Mouse (Mus musculus): ENCODE results near the gene Stoml2.

The Stoml2 gene

DNA sequence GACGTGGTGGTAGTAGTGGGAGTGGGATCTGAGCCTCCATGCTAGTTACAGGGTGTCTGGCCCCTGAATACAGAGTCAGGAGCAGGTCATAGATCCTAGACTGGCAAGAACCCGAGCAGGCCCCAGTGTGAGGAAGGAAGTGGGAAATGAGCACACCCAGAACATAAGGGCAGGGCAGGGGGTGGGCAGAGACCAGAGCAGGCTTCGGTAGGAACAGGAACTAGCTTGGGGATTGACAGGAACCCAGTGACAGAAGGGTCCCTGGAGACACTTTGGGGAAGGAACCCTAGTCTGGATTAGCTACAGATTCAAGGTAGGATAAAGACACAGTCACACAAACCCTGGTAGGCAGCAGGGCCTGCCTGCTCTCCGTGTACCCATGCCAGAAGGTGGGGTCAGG is 13.2 kb upstream of the Stoml2 start:
- H3K36me3 ChIP-seq (ENCODE audit: control insufficient read depth, insufficient read depth, low read length, poor library complexity, severe bottlenecking) = no peaks in the 10 kb centered on the region
- DNase-seq (ENCODE audit: low read depth, low spot score) = peak; percentile 62
- no peaks in the 10 kb centered on the region for H3K27me3 ChIP-seq (ENCODE audit: control insufficient read depth, insufficient read depth, low read length, poor library complexity, severe bottlenecking)

DNA sequence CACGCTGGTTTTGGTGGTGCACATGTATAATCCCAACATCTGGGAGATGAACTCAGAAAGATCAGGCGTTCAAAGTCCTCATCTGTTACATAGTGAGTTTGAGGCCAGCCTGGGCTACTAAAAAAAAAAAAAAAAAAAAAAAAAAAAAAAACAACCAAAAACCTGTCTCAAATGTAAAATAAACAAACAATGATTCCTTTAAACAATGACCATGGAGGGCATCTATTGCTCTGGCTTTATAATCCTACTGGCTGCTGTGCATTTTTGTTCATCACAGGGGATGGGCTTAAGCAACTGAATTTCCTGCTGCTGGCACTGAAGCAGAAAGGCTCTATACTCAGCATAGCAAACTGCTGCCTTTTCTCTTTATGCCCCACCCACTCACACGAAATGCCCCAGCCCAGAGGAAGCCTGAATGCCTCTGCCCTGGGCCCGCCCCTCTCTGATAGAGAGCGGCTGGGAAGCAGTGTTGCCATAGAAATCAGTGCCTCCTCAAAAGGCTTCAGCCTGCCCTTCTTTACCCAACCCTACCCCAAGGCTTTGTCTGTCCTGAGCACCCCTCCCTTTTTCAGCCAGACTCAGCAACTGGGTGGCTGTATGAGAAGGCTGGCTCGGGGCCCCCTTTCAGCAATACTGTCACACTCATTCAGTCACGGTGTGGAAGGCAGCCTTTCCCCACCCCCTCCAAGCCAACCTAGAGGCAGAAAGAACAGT is 12.3 kb upstream of the Stoml2 start:
- peak; percentile 90 for DNase-seq (ENCODE audit: low read depth, low spot score)
- H3K36me3 ChIP-seq (ENCODE audit: control insufficient read depth, insufficient read depth, low read length, poor library complexity, severe bottlenecking) = no peaks in the 10 kb centered on the region
- H3K27me3 ChIP-seq (ENCODE audit: control insufficient read depth, insufficient read depth, low read length, poor library complexity, severe bottlenecking) = no peaks in the 10 kb centered on the region

GRCm38 (mm10) chr4:43040881-43041547 is 9.5 kb upstream of the Stoml2 start:
- DNase-seq (ENCODE audit: low read depth, low spot score) = peak; percentile 11
- no peaks in the 10 kb centered on the region for H3K36me3 ChIP-seq (ENCODE audit: control insufficient read depth, insufficient read depth, low read length, poor library complexity, severe bottlenecking)

DNA sequence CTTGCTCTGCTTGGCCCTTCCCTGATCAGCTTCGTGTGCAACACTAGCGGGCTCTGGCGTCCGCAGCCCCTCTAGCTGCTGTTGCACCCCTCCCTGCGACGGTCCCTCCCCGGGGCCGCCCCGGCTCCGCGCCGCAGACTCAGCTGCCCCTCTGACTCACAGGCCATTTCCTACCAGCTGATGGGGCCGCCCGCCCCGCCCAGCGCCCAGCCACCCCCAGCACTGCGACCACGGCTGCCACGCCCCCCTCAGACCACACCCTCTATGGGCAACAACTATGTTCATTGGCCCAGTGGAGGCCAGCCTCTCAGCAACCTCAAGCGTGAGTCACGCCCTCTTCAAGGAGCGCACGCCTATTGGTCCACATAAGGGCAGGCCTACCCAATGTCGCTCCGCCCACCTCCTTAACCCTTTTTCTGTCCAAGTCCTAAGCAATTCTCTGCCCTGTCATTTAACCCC is 8.6 kb upstream of the Stoml2 start:
- H3K27me3 ChIP-seq (ENCODE audit: control insufficient read depth, insufficient read depth, low read length, poor library complexity, severe bottlenecking) = no peaks in the 10 kb centered on the region
- peak; percentile 98 for DNase-seq (ENCODE audit: low read depth, low spot score)
- H3K36me3 ChIP-seq (ENCODE audit: control insufficient read depth, insufficient read depth, low read length, poor library complexity, severe bottlenecking) = no peaks in the 10 kb centered on the region

More at GRCm38 (mm10) chr4:43040881-43041547, 9.5 kb upstream of the Stoml2 start:
- H3K27me3 ChIP-seq (ENCODE audit: control insufficient read depth, insufficient read depth, low read length, poor library complexity, severe bottlenecking) = no peaks in the 10 kb centered on the region

DNA sequence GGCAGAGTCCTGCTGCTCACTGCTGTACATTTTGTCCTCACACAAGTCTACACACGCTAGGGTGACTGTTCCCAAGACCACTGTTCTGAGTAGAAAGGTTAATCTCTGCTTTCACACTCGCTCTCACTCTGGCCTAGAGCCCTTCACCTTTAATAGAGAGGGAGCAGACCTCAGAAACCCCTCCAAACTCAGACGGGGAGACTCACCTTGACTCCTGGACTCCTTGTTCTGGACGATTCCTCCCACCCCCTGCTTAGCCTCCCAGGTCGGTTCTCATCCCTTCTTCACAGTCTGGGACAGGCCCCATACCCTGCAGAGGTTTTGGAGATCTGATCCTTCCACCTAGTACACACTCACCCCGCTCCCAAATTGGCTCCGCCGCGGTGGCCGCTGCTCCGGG is 8.1 kb upstream of the Stoml2 start:
- Histone ChIP-seq H3K36me3 (ENCODE audit: control insufficient read depth, insufficient read depth, low read length, poor library complexity, severe bottlenecking) (no peaks in the 10 kb centered on the region), H3K27me3 (ENCODE audit: control insufficient read depth, insufficient read depth, low read length, poor library complexity, severe bottlenecking) (no peaks in the 10 kb centered on the region)
- no peak for DNase-seq (ENCODE audit: low read depth, low spot score)

DNA sequence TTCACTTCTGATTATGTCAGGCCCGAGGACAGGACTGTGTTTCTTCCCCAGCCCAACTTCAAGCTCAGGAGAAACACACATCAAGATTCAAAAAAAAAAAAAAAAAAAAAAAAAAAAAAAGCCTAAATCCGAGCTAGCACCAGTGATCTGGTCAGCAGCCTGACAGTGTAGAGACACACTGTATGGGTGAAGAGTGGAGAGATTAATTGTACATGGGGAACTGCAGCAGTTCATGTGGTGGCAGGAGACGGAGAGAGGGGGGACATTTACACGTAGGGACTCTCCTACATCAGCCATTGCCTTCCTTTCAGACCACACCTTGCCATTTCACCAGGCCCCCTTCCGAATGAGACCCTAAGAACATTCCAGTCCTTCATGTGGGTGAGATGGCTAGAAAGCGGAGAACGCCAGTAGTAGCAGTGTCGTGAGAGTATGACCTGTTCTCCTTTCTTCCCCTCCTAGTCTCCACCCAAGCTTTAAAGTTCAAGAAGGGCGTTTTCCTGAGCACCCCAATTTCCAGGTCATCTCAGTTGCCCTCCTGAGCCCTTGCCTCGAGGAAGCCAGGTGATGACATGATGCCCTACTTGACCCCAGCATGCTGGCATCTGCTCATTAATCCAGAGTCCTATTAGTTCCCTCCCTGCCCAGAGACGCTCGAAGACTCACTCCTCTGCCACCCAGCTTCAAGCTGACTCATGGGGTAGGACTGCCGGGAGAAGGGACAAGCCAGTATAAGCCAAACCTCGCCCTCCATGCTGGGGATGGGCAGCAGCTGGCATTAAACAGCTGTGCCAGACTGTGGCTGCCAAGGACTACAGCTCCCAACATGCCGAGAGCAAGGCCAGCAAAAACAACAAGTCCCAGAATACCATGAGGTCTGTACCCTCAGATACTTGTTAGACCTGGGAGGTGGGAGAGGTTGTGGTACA is 7.3 kb upstream of the Stoml2 start:
- Histone ChIP-seq H3K27me3 (ENCODE audit: control insufficient read depth, insufficient read depth, low read length, poor library complexity, severe bottlenecking) (no peaks in the 10 kb centered on the region), H3K36me3 (ENCODE audit: control insufficient read depth, insufficient read depth, low read length, poor library complexity, severe bottlenecking) (no peaks in the 10 kb centered on the region; the same call in 1 of the 2 replicates)
- no peak for DNase-seq (ENCODE audit: low read depth, low spot score)

DNA sequence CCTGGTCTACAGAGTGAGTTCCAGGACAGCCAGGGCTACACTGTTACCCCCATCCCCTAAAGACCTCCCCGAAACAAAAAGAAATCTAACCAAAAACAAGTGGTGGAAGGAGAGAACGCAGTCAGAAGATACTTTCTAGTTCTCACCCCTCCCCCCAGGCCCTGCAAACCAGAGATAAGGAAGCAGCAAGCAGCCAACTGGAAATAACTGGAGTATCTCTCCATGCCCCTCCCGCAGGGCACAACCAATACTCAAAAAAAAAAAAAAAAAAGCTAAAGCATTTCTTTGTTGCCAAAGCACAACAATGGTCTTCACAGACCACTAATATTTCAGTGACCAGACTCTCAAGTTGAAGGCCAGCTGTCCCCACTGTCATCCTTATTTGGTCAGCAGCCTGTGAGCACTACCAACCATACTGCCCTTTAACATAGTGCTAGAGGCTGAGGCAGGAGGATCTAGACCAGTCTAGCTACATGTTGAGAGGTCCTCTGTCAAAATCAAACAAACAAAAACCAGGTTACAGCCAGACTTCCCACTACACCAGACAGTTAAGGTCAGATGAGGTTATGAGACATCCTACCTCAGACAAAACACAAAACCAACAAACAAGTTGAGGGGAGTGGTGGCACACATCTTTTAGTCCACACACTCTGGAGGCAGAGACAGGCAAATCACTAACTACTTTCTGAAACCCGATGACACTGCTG is 6.5 kb upstream of the Stoml2 start:
- no peak for DNase-seq (ENCODE audit: low read depth, low spot score)
- no peaks in the 10 kb centered on the region; the same call in 1 of the 2 replicates for H3K36me3 ChIP-seq (ENCODE audit: control insufficient read depth, insufficient read depth, low read length, poor library complexity, severe bottlenecking)
- no peaks in the 10 kb centered on the region for H3K27me3 ChIP-seq (ENCODE audit: control insufficient read depth, insufficient read depth, low read length, poor library complexity, severe bottlenecking)

DNA sequence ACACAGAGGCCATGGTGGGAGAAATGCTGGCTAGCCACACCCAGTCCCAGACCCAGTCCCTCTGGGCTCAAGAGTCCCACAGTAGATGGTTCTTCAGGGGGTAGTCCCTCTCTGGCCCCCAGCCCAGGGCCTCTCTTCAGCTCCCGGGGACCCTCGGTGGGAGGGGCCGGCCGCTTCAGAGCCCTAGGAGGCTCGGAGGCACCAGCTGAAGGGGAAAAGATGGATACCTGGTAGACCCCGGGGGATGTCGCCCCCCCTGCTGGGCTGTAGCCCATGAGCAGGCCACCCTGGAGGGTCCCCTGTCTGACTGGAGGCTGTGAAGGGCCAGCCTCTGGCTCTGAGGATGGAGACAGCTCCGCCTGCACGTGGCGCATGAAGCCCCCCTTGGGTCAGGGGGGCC is 4.8 kb upstream of the Stoml2 start:
- no peak for DNase-seq (ENCODE audit: low read depth, low spot score)

GRCm38 (mm10) chr4:43035851-43036250 is 4.3 kb upstream of the Stoml2 start:
- H3K27me3 ChIP-seq (ENCODE audit: control insufficient read depth, insufficient read depth, low read length, poor library complexity, severe bottlenecking) = no peaks in the 10 kb centered on the region
- no peak for DNase-seq (ENCODE audit: low read depth, low spot score)
- H3K36me3 ChIP-seq (ENCODE audit: control insufficient read depth, insufficient read depth, low read length, poor library complexity, severe bottlenecking) = no peaks in the 10 kb centered on the region; the same call in 1 of the 2 replicates

More for the DNA sequence above, 4.8 kb upstream of the Stoml2 start:
- Histone ChIP-seq H3K27me3 (ENCODE audit: control insufficient read depth, insufficient read depth, low read length, poor library complexity, severe bottlenecking) (no peaks in the 10 kb centered on the region), H3K36me3 (ENCODE audit: control insufficient read depth, insufficient read depth, low read length, poor library complexity, severe bottlenecking) (no peaks in the 10 kb centered on the region; the same call in 1 of the 2 replicates)

DNA sequence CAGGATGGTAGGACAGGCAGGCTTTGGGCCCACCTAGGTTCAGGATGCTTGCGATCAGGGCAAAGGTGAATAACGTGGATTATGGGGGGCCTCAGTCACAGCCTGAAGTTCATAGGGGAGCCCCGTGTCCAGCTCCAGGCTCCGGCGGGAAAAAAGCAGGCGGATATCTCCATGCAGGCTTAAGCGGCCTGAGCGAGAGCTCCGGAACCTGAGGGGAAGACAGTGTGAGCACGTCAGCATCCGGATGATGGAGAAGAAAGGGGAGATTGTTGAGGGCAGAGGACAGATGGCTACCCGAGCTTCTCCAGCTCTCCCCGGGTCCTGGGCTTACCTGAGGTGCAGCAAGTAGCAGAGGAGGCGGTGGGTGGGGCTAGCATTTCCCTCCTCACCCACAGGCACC is 2.0 kb upstream of the Stoml2 start:
- no peak for DNase-seq (ENCODE audit: low read depth, low spot score)
- no peaks in the 10 kb centered on the region for H3K27me3 ChIP-seq (ENCODE audit: control insufficient read depth, insufficient read depth, low read length, poor library complexity, severe bottlenecking)
- H3K36me3 ChIP-seq (ENCODE audit: control insufficient read depth, insufficient read depth, low read length, poor library complexity, severe bottlenecking) = peaks cover 2% of the 10 kb centered on the region; the same call in 1 of the 2 replicates

- peaks cover 4% of the 10 kb centered on the region; the same call in 1 of the 2 replicates for H3K36me3 ChIP-seq (ENCODE audit: control insufficient read depth, insufficient read depth, low read length, poor library complexity, severe bottlenecking)
- no peaks in the 10 kb centered on the region for H3K27me3 ChIP-seq (ENCODE audit: control insufficient read depth, insufficient read depth, low read length, poor library complexity, severe bottlenecking)
- no peak for DNase-seq (ENCODE audit: low read depth, low spot score)
Observed at GRCm38 (mm10) chr4:43032501-43032900, 991 bp upstream of the Stoml2 start.

- Histone ChIP-seq H3K27me3 (ENCODE audit: control insufficient read depth, insufficient read depth, low read length, poor library complexity, severe bottlenecking) (no peaks in the 10 kb centered on the region), H3K36me3 (ENCODE audit: control insufficient read depth, insufficient read depth, low read length, poor library complexity, severe bottlenecking) (peaks cover 4% of the 10 kb centered on the region)
- peak; percentile 26 for DNase-seq (ENCODE audit: low read depth, low spot score)
Observed at GRCm38 (mm10) chr4:43030780-43031230, 705 bp downstream of the Stoml2 start.

GRCm38 (mm10) chr4:43030352-43030751 is 1.2 kb downstream of the Stoml2 start:
- no peak for DNase-seq (ENCODE audit: low read depth, low spot score)
- Histone ChIP-seq H3K27me3 (ENCODE audit: control insufficient read depth, insufficient read depth, low read length, poor library complexity, severe bottlenecking) (no peaks in the 10 kb centered on the region), H3K36me3 (ENCODE audit: control insufficient read depth, insufficient read depth, low read length, poor library complexity, severe bottlenecking) (peaks cover 4% of the 10 kb centered on the region)

GRCm38 (mm10) chr4:43029749-43030148 is 1.8 kb downstream of the Stoml2 start:
- H3K36me3 ChIP-seq (ENCODE audit: control insufficient read depth, insufficient read depth, low read length, poor library complexity, severe bottlenecking) = peaks cover 4% of the 10 kb centered on the region
- DNase-seq (ENCODE audit: low read depth, low spot score) = no peak
- no peaks in the 10 kb centered on the region for H3K27me3 ChIP-seq (ENCODE audit: control insufficient read depth, insufficient read depth, low read length, poor library complexity, severe bottlenecking)

All from splenic B cell, adult 2 months (primary cell).